Mouse (Mus musculus): ENCODE results near the gene Hsd11b1.
"Not testable (repeated sequence)": the region's sequence is repeated elsewhere in the genome, so short reads cannot be mapped to it uniquely, and the experiment has no call there.

The Hsd11b1 gene

DNA sequence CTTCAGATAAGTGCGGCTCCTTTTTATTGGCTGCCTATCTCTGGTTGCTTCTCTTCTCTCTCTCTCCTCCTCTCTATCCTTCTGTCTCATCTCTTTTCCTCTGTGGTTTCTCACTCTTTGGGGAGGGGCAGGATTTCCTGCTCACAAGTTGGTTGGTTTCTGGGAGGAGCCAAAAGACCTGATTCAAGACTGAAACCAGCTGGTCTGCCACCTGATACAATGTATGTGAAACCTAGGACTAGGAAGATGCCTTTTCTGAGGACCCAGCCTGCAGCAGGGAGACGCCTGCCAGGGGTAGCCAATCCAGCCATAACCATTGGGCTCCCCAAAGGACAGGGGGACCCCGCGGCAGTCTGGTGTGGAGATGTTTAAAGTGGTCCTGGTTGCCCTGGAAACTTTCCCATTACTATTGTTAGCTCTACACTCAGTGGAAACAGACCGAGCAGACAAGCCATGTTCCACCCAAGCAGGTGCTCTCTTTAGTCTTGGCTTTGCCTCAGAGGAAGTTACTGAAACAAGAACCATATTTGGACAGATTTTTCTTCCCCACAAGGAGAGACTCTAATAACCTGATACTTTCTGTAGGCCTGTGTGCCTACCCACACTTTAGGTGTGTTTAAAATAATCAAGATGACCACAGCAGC lies at the start of gene Hsd11b1:
TSS of gene Hsd11b1 (minus strand) at position 121 of the 644 bp plus-strand sequence.
- DNase-seq (ENCODE audit: low spot score), result no peak

DNA sequence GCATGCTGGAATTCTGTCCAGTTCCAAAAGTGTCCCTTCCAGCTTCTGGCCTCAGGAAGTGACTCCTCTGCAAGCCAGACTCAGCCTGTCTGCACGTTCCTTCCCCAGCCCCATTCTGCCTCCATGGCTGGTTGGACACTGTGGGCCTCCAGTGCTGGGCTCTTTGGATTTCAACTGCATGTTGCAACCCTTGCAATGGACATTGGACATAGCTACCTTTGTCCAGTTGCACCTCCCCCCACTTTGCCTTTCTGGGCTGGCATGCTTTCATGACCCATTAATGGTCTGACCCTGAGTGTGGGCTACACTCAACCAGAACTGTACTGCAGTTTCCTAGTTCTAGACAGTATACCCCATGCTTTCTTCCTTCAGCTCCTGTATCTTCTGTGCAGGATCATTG lies 47.7 kb upstream of the Hsd11b1 start:
- no peak for DNase-seq (ENCODE audit: low spot score)

DNA sequence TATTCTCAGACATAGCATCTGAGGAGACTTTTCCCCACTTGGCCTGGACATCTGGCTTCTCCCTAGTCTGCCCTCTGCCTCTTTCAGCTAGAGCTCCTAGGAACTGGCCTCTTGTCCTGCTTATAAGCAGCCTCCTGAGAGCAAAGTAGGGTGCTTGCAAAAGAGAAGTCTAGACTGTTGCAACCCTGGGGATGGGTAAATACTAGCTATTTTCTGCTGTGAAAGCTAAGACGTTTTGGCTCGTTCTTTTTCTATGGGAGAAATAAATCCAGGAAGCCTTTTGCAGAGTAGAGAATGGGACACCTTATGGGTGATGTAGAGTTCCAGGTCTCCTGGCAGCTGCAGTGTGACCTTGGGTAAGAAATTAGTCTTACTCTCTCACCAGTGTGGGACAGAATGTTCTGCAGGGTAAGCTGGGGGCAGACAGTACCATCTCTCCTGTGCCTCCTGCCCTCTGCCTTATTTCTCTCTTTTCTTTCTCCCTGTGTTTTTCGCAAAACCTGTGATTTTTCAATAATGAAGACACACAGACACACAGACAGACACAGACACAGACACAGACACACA lies 46.7 kb upstream of the Hsd11b1 start:
- DNase-seq (ENCODE audit: low spot score), result no peak

- DNase-seq (ENCODE audit: low spot score), result no peak
Observed at GRCm38 (mm10) chr1:193309785-193310518, 46.1 kb upstream of the Hsd11b1 start.

DNA sequence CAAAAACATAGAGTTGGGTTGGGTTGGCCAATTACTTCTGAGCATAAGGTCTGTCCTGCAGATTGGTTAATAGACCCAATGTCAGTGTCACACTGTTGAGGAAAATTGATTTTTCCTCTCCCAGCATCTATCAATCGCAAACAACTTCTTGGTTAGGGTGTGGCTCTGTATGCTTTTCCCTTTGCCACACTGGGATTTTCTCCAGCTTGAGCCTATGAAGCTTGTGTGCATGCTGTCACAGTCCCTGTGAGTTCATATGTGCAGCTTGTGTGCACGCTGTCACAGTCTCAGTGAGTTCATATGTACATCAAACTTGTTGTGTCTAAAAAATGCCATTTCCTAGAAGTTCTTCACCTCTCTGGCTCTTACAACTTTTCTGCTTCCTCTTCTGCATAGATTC lies 43.0 kb upstream of the Hsd11b1 start:
- no peak for DNase-seq (ENCODE audit: low spot score)

GRCm38 (mm10) chr1:193305386-193305785 lies 41.5 kb upstream of the Hsd11b1 start:
- DNase-seq (ENCODE audit: low spot score), result no peak

DNA sequence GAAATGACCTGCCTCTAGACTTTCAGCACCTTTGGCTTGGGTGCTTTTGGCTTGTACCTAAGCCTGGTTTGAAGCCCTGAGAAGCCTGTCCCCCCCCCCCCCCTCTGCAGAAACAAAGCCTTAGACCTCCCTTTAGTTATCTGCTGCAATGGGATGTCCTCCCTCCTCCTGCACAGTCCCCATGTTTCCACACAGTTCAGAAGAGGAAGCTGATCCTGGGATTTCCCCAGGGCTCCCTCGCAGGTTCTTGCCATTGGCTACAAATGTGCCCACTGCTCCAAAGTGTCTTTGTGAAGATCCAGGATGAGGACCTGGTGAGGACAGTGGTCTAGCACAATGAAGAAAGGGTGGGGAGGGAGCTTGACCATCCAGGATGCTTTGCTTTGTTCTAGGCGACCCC lies 39.2 kb upstream of the Hsd11b1 start:
- DNase-seq (ENCODE audit: low spot score), result no peak

DNA sequence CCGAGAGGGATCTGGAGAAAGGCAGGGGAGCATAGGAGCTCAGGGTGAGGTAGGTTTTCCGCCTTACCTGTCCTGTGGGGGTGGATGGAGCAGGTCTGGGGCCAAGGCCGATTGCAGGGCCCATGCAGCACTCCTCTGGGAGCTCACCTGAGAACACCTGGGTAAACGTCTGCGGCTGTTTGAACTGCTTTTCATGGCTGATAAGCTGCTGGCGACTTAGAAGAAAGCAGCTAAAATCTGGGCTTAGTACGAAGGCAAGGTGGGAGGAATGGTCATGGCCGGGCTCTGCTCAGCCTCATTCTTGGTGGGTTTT lies 38.2 kb upstream of the Hsd11b1 start:
- no peak for DNase-seq (ENCODE audit: low spot score)

GRCm38 (mm10) chr1:193301216-193302092 lies 37.6 kb upstream of the Hsd11b1 start:
- no peak for DNase-seq (ENCODE audit: low spot score)

DNA sequence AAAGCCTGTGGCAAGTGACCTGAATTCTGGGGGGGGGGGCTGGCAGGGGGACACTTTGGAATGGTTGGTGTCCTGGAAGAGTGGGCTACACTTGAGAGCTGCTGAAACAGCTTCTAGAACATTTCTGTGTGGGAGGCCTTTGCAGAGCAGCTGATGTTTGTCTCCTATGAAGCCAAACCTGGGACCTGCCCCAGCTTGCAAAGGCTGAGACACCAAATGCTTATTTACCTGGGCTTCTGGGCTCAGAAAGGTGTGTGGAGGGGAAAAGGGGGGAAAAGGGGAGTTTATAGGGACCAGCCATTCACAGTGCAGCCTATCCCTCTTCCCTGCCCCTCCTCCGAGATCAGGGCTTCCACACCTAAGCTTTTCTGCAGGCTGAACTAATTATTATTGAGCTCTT lies 36.1 kb upstream of the Hsd11b1 start:
- DNase-seq (ENCODE audit: low spot score), result no peak

DNA sequence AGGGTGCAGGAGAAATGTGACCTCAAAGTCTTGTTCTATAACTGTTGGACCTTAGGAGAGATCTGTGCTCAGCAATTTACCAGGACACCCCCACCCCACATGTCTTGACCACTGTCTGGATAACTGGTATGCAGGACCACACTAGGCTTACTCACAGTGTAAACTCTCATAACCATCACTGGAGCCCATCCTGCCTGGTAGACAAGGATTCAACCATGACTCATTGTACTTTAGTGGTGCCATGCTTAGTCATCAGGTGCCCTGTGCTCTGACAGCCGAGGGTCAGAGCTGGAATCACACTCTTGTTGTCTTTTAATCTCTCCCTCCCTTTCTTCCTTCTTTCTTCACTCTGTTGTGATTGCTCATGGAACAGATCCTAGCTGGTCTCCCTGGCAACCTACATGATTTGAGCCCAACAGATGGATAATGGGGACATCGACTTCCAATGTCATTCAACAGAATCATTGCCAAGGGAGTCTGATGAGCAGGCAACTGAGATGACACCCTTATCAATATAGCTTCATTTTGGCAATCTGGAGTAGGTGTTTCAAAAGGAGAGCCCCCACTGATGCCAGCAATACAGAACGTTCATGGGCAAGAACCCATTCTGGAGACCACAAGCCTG lies 34.4 kb upstream of the Hsd11b1 start:
- DNase-seq (ENCODE audit: low spot score), result no peak

DNA sequence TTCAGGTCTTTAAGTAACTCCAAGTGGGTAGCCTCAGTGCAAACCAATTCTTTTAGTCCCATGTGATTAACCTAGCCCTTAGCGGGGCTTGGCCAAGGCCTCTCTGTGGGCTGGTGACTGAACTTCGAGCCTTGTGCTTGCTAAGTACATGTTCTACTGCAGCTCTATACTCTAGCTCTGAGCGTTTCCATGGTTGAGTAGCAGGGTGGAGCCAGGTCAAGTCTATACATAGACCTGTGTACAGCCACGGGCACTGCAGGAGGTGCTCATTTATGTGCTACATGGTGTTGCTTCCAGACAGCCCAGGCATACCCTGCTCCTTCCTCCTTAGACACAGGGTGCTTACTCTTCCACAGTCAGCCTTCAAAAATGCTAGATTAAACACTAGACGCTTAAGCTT lies 32.0 kb upstream of the Hsd11b1 start:
- DNase-seq (ENCODE audit: low spot score), result no peak

DNA sequence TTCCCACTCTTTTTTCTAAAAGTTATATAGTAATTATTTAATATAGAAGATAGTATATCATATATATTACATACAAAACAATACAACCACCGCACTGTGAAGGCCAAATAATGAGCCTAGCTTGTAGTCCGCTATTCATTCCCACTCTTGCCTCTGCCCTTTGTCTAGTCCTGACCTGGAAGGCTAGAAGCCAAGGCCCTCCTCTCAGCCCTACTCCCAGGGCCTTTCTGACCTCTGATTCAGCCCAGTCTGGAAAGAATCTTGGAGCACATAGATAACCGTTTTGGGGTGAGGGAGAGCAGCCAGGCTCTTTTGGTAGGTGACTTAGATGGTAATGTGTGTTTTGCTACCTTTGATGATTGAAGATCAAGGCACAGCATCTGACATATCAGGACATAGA lies 30.1 kb upstream of the Hsd11b1 start:
- no peak for DNase-seq (ENCODE audit: low spot score)

GRCm38 (mm10) chr1:193293039-193293438 lies 29.2 kb upstream of the Hsd11b1 start:
- no peak for DNase-seq (ENCODE audit: low spot score)

DNA sequence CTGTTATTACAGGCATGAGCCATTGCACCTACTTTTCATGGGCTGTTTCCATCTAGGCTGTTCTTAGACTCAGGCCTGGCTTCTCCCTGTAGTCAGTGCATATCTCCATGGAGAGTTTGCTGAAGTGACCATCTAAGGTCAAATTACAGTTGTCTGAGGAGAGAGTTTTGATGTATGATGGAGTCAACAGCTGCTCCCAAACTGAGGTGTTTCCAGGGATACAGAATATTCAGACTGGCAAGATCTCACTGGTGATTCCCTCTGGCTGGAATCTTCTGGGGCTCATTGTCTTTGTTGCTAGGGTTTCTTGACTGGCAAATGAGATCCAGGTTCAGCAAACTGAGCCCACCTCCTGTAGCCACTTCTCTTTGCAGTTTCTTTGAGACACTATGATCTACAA lies 26.8 kb upstream of the Hsd11b1 start:
- DNase-seq (ENCODE audit: low spot score), result no peak

- DNase-seq (ENCODE audit: low spot score), result no peak
Observed at GRCm38 (mm10) chr1:193289914-193290313, 26.0 kb upstream of the Hsd11b1 start.

DNA sequence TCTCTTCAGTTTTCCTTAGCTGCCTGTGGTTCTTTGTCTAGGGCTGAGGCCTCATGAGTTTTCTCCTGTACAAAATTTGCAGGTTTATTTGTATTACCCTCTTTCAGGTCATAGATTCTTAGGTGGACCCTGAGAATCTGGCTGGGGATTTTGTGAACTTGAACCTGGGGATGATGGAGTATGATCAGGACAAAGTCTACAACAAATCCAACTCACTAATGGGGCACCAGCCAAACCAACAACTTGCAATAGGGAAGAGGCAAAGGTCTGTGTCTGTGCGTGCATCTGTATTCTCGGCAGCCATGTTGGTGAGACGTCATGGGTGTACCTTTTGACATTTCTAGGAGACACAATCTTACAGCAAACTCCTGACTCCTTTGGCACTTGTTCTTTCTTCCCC lies 25.2 kb upstream of the Hsd11b1 start:
- no peak for DNase-seq (ENCODE audit: low spot score)

DNA sequence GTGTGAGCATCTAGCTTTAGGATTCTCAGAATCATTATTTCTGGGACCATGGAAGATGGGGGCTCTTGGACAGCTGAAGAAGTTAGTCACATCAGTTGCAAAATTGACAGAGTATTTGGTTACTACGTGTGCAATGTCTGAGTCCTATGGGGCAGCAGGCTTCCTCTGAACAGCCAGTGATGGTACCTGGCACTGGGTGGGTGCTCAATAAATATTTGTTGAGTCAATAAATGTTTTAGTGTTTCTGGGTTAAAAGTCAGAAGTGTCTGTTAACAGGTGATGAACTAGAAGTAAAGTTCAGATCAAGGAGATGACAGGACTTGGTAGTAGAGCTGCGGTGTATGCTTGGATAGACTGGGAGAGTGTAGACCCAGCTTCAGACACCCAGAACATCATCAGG lies 23.7 kb upstream of the Hsd11b1 start:
- no peak for DNase-seq (ENCODE audit: low spot score)

GRCm38 (mm10) chr1:193285766-193286325 lies 22.0 kb upstream of the Hsd11b1 start:
- not testable (repeated sequence) for DNase-seq (ENCODE audit: low spot score)

GRCm38 (mm10) chr1:193284228-193284779 lies 20.4 kb upstream of the Hsd11b1 start:
- DNase-seq (ENCODE audit: low spot score), result no peak

GRCm38 (mm10) chr1:193281344-193281743 lies 17.5 kb upstream of the Hsd11b1 start:
- no peak for DNase-seq (ENCODE audit: low spot score)

- DNase-seq (ENCODE audit: low spot score), result no peak
Observed at GRCm38 (mm10) chr1:193279492-193279891, 15.6 kb upstream of the Hsd11b1 start.
